Mouse (Mus musculus) testis, postnatal 14 days (tissue): ENCODE results near the gene H2-Ab1.

Experiments used
- DNase-seq: peaks from one replicate; pipeline ENCODE4 v3.0.0; 2021; ENCODE audit warnings: low spot score

H2-Ab1 gene

DNA sequence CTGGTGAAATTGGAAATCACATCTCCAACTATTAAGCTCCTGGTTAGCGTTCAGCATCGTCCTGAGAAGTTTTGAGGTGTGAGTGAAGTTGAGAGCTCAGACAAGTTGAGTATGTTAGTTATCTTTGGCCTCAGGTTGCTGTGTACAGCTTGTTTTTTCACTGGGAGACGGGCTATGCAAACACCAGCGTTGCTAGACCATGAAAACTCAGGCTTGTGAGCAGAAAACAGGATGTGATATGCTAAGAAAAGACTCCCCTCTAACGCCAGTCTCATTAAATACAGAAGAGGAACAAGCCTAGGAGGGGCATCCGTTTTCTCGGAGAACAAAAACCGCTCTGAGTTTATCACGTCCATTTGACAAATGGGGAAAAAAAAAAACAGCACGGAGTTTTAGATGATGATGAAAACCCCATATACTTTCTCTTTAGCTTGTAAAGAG is 17.9 kb upstream of the H2-Ab1 start:
- no peak for DNase-seq

DNA sequence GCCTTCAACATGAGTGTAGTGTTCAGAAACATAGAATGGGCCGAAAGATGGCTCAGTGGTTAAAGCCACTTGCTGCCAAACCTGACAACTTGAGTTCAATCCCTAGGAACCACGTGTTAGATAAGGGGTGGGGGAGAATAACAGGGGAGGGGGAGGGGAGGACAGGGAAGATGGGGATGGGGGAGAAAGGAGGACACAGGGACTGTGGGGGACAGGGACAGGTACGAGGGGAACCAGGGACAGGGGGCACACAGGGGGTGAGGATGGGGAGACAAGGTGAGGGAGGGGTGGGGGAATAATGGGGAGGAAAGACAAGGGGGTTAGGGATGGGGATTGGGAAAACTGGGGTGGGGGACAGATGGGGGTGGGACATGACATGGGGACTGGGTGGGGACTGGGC is 17.1 kb upstream of the H2-Ab1 start:
- DNase-seq, result no peak

DNA sequence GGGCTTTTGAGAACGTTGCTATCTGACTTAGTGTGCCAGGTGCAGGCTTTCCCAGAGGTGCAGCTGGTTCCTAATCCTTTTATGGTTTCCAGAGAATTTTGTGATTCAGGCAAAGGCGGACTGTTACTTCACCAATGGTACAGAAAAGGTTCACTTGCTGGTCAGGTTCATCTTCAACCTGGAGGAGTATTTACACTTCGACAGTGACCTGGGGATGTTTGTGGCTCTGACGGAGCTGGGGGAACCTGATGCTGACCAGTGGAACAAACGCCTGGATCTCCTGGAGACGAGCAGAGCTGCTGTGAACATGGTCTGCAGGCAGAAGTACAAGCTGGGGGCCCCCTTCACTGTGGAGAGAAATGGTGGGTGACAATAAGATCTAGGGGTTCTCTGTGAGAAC is 16.6 kb upstream of the H2-Ab1 start:
- DNase-seq, result no peak

DNA sequence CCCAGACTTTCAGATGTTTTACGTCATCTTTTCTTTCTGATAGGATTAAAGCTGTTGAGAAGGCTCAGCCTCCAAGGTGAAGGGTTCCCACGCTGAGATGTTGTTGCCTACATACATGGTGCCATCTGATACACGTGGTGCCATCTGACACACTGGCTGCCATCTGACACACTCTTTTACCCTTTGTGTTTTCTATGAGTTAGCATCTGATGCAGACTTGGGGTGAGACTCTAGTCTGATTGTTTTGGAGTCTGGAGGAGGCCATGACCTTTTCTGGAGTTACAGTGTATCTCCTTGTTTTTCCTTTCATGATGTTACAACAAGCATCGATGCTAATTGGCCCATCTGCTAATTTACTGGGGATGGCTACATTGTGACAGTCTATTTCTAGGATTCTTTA is 12.8 kb upstream of the H2-Ab1 start:
- DNase-seq, result no peak

DNA sequence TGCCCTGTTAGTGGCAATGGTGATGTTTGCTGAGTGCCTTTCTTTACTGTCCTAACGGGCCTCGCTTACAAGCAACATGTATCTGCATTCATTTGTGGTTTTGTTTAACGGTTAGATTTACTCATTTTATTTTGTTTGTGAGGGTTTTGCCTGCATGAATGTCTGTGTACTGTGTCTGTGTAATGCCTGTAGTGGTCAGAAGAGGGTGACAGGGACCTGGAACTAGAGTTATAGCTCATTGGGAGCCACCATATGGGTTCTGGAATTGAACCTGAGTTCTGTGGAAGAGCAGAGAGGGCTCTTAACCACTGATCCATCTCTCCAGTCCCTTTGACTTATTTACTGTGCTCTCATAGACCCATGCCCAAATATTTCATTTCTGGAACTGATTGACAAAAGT is 10.4 kb upstream of the H2-Ab1 start:
- DNase-seq, result no peak

DNA sequence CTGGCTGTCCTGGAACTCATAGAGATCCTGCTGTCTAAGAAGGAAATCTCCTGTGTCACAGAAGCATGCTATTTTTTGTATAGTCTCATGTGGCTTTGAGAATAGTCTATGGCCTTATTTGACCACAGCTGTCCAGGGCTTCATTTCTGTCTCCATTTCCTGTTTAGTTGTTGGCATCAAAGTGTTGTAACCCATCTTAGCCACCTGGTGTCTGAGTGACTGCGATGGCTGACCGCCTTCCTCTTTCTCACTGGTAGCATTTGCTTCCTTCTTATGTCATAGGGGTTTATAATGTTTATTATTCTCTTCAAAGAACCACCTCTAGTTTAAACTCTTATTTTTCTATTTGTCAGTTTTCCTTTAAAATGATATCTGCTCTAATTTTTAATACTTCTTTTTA is 8.7 kb upstream of the H2-Ab1 start:
- no peak for DNase-seq

DNA sequence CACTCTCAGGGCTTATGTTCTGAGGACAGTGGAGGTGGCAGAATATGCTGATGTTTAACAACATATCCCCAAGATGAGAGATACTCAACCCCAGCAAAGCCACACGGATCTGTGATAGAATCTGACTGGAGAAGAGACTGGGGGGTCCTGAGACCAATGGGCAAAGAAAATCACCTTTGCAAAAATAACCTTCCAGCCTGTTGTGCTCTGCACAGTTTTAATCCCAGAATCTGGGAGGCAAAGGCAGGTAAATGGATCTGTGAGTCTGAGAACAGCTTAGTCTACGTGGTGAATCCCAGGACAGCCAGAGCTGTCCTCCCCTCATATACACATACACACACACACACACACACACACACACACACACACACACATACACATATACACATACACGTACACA is 8.1 kb upstream of the H2-Ab1 start:
- DNase-seq, result no peak

DNA sequence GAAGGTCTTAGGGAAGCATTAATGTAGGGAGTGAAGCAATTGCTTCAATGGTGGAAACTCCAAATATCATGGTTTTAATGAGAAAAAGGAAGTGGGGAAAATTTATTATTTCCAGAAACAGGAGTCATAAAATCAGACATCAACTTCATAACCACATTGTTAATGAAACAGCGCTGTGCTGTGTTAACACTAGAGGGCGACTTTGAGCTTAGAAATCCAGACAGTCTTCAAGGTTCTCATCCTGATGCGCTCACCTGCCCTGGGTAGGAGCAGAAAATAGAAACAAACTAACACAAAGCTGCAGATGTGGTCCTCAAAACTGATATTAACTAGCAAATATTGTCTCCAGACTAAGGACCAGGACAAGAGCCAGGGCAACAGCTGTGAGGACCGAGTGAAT is 7.6 kb upstream of the H2-Ab1 start:
- no peak for DNase-seq

DNA sequence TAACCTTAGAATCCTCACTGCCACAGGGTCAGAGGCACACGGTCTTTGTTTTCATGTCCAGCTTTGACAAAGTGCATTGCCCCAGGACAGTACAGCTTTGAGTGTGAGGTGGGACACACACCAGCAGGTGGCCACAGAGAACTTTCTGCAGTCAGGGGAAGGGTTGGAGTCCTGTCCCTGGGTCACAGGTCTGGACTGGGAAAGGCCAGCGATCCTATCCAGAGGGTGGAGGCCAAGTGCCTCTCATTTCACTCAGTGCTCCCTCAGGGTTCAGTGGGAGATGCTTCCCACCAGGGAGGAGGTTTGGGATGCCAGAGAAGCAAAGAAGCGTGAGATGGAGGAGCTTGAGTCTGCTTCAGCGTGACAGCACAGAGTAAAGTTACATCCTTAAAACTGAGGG is 5.8 kb upstream of the H2-Ab1 start:
- DNase-seq, result no peak

DNA sequence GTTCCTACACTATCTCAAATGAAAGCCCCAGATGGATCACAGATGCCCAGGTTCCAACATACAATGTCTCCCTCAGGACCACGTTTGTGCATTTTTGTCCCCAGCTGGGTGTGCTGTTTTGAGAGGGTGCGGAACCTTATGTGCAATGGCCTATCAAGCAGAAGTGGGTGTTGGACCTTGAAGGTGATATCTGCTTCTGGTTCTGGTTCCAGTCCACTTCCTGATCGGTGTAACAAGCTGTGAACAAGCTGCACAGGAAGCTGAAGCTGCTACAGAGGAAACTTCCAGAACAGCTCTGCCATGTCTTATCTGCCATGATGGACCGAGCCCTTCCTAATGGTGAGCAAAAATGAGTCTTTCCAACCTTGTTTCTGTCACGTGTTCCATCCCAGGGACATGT is 988 bp upstream of the H2-Ab1 start:
- no peak for DNase-seq

DNA sequence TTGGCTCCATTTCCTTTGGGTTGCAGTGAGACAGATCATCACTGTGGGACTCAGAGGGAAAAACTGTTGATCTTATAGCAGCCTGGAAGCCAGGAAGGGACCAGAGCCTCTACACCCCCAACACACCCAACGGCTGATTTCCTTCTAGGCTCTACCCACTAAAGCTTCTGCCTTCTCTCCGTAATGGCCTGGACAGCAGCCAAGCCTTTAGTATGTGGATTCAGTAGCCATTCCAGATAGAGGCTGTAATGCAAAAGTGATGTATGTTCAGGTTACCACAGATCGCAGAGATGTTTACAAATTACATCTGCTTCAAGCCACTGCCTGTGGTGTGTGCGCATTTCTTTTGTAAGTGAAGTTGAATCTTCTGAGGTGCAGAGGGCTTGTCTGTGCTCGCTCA is 3.1 kb downstream of the H2-Ab1 start:
- DNase-seq, result no peak

DNA sequence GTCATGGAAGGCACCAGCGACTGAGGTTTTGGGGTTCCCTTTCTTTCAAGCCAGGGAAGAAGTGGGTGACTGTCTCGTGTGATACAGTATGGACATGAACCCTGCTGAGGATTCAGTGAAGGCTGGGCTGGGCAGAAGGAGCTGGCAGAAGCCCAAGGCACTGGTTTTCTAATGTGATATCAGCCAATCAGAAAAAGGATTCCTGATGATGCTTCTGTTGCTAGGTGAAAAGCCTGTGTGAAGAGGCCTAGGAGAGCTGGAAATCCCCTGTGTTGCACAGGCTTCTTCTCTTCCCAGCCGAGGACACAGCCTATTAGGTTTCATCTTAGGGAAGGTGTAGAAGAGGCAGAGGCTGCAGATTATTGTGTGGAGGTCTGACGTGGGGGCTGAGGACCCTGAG is 4.0 kb downstream of the H2-Ab1 start:
- DNase-seq, result peak; percentile 46

DNA sequence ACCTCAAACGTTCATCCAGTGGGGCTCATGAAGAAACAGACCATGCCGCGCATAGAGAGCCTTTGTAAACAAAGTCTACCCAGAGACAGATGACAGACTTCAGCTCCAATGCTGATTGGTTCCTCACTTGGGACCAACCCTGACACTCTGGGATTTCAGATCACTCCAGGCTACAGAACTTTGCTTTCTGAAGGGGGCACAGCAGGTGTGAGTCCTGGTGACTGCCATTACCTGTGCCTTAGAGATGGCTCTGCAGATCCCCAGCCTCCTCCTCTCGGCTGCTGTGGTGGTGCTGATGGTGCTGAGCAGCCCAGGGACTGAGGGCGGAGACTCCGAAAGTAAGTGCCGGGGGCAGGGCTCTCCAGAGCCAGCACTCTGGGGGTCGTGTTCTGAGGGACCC is 5.6 kb downstream of the H2-Ab1 start:
- peak; percentile 27 for DNase-seq

DNA sequence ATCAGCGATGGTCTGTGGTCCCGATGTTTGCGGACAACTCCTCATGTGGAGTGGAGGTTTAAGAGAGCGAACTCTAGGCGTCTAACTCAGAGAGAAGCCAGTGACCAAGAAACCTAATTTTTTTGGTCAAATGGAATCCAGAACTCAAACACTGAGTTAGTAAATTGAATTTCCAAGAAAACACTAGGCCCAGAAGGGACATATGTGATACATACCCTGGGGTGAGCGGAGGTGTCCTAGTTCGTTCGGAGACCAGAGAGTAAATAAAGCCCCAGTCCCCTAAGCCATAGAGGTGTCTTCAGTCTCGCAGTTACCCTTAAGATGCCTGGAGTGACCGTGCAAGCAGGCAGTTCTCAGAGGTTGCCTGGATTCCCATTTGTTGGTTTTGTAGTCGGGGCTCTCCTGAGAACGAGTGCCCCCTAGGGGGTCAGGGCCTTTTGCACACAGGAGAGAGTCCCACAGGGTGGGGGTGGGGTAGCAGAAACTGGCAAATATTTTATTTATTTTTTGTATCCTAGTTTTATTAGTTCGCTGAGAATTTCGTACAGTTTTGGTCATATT is 6.4 kb downstream of the H2-Ab1 start:
- no peak for DNase-seq

DNA sequence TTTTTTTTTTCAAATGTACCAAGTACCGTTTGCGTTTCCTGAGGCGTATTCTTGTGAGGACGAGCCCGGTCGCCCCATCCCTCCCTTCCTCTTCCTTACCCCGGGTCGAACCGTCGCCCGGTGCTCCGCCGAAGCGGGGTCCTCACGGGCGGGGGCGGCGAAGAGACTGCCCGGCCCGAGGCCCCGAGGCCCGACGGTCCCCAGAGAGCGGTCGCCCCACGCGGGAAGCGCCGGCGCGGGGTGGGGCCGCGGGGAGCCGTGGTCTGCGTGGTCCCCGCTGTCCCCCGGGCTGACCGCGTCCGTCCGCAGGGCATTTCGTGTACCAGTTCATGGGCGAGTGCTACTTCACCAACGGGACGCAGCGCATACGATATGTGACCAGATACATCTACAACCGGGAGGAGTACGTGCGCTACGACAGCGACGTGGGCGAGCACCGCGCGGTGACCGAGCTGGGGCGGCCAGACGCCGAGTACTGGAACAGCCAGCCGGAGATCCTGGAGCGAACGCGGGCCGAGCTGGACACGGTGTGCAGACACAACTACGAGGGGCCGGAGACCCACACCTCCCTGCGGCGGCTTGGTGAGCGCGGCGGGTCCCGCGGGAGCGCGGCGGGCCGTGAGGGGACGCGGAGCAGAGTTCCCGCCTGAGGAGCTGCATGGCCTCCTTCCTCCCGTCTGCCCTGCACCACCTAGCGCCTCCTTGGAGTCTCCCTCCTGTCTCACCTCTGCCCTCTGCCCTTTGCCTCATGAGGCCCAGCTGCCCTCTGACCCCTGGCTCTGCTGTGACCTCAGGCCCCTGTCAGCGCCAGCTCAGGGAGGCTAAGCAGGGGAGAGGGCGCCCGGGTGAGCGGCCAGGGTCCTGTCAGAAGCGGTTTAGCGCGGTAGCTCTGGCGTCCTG is 7.2 kb downstream of the H2-Ab1 start:
- DNase-seq, result peak; percentile 49

DNA sequence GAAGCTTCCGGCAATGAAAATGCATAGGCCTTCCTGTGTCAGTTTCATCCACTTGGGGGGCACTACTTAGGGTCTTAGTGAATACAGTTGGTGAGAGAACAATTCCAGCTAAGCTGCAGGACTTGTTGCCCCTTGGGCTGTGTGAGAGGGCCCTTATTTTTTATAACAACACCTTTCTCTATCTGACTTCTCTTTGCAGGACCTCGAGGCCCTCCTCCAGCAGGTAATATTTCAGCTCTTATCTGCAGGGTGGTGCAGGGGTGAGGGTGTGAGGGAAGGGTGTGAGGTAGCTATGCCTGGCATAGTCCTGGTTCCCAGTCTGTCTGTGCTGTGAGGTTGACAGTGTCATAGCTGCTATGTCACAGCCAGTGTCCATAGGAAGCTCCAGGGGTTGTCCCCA is 10.8 kb downstream of the H2-Ab1 start:
- DNase-seq, result no peak

DNA sequence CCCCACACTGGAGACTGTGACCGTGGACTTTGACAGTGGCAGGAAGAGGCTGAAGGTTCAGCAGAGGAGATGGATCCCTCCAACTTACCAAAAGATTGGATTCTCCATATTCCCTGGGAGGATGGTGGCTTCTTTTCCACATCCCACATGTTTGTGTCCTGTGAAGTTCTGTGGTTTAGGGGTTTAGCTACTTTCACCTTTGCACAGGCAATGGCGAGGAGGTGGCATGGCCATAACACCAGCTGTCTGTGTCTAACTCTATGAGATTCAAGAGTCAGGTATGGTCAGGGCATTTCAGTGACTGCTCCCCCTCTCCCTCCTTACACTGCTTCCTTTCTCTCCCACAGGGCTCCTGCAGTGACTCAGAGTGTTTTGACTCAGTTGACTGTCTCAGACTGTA is 11.3 kb downstream of the H2-Ab1 start:
- DNase-seq, result no peak

DNA sequence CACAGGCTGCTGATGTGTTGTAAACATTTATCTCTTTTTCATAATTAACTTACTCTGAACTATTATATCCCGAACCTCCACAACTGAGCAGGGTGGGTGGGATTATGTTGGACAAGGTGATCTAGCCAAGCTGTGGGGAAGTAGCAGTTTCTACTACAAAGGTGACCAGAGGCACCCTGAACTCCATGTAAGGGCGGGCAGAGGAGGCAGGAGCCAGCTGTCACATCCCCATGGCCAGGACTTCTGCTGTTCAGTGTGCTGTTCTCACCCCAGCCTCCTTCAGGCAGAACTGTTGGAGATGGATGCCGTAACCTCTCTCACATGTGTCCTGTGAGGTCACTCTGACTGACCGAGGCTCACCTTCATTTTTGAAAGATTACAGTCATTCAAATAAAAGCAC is 12.3 kb downstream of the H2-Ab1 start:
- DNase-seq, result no peak

DNA sequence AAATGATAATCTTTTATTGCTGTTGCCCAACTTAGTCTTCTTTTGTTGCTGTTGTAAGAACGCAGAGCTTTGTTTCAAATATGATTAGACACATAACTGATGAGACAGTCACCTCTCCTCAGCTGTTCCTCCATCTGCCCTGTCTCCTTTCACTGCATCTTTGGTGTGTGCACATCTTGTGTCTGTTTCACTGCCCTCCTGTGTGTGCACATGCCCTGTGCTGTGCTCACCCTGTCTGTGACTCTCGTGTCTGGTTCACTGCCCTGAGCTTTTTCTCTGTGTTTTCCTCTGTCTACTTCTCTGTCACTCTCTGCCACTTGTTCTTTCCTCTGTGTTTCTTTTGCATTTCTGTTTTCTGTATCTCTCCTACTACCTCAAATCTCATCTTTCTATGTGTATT is 12.7 kb downstream of the H2-Ab1 start:
- DNase-seq, result no peak

DNA sequence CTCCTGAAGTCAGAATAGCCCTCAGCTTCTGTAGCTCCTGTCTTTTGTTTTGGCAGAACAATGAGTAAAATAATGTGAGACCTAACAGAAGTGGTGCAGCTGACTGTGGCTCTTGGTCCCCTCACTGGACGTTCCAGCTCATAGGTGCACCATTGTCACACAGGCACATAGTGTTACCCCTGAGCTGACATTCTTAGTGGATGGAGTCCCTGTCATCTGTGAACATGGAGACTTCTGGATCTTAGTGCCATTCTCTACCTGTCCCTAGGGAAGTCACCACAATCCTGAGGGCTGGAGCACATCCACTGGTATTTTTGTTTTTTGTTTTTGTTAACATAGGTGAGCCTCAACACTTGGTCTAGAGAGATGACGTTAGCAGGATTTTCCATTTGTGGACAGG is 13.5 kb downstream of the H2-Ab1 start:
- DNase-seq, result no peak

DNA sequence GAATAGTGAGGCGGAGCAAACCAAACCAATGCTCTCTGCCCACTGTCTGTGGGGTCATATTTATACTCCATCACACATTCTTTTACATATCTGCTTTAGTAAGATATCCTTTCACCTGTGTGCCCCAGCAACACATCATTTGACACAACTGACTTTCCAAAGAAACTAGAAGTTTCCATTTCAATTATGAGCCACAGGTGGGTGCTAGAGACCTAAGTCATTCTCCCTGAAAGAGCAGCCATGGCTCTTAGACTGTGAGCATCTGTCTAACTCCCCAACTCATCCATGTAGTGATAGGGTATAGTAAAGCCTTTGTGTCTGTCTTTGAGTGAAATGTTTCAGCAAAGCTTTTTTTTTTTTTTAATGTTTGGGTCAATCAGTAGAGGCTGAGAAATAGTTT is 14.6 kb downstream of the H2-Ab1 start:
- no peak for DNase-seq

DNA sequence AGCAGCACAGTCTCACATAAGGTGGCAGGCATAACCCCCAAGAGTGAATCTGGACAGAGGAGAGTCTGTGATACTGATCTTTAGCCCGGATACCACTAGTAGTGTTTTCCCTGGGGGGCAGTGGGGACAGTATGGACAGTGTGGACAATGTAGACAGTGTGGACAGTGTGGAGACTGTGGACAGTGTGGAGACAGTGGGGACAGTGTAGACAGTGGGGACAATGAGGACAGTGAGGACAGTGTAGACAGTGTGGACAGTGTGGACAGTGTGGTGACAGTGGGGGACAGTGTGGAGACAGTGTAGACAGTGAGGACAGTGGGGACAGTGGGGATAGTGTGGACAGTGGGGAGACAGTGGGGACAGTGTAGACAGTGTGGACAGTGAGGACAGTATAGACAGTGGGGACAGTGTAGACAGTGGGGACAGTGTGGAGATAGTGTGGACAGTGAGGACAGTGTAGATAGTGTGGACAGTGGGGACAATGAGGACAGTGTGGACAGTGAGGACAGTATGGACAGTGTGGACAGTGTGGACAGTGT is 23.1 kb downstream of the H2-Ab1 start:
- no peak for DNase-seq

DNA sequence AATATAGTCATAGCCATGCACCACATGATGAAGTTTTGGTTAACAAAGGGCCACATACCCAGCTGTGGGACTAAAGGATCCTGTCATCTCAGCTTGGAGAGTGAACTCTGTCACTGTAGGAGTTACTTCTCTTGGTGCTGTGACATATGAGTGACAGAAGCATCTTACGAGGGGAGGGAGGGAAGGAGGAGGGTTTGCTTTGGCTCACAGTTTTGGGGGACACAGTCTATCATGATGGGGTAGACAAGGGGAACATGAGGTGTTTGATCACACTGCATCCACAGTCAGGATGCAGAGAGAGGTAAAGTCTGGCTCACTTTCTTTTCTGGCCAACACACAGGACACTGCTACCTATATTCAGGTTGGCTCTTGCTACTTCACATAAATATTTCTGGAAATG is 24.3 kb downstream of the H2-Ab1 start:
- DNase-seq, result no peak

DNA sequence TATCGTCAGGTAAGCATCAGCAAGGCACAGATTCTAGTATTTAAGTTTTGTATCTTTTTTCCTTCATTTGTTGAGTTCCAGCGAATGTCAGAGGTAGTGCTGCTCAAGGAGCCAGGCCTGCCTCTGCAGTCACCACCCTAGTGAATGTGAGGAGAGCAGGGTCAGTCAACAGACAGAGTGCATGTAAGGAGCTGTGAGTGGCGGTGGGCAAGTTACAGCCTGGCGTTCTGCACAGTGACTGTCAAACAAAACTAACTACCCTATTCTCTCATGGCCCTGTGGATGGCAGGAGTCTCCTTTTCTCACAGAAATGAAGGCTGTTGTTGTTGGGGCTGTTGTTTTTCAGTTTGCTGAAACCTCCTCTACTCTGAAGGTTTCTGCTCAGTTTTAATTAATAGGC is 27.9 kb downstream of the H2-Ab1 start:
- no peak for DNase-seq
